Mouse (Mus musculus) embryonic facial prominence, embryonic 13.5 days (tissue): Measurements from ENCODE around the gene Rasl10a. TPM values are rescaled to one million over a fixed set of nuclear protein-coding genes. Genes with fewer than 3 reads are reported as not detected.

Experiments
- ATAC-seq: fragments of 200-750 bp; cut with Nextera tagmentation; 2 replicates; pipeline ENCODE4 v1.8.0; 2017; ENCODE audit warnings: low read depth; ENCODE audit not compliant: insufficient number of reproducible peaks, insufficient read depth, low FRiP score, low TSS enrichment
- H3K27ac ChIP-seq: fragments of 300-500 bp; sonication (generic); 2 replicates; pipeline ENCODE4 v1.5.1; 2015; ENCODE audit warnings: moderate library complexity, mild to moderate bottlenecking, inconsistent platforms
- H3K27me3 ChIP-seq: fragments of 300-500 bp; sonication (generic); 2 replicates; pipeline ENCODE4 v1.6.1; 2015; ENCODE audit warnings: mild to moderate bottlenecking, inconsistent platforms
- H3K36me3 ChIP-seq: fragments of 300-500 bp; sonication (generic); 2 replicates; pipeline ENCODE4 v1.6.1; 2015; ENCODE audit warnings: mild to moderate bottlenecking, inconsistent platforms
- H3K4me1 ChIP-seq: fragments of 300-500 bp; sonication (generic); 2 replicates; pipeline ENCODE4 v1.6.1; 2015; ENCODE audit warnings: inconsistent platforms
- H3K4me2 ChIP-seq: fragments of 300-500 bp; sonication (generic); 2 replicates; pipeline ENCODE4 v1.6.1; 2015; ENCODE audit warnings: moderate library complexity, mild to moderate bottlenecking, inconsistent platforms
- H3K4me3 ChIP-seq: fragments of 300-500 bp; sonication (generic); 2 replicates; pipeline ENCODE4 v1.5.1; 2015; ENCODE audit warnings: mild to moderate bottlenecking, inconsistent platforms
- H3K9ac ChIP-seq: fragments of 300-500 bp; sonication (generic); 2 replicates; pipeline ENCODE4 v1.6.1; 2015; ENCODE audit warnings: mild to moderate bottlenecking, inconsistent platforms
- H3K9me3 ChIP-seq: fragments of 300-500 bp; sonication (generic); 2 replicates; pipeline ENCODE4 v1.6.1; 2016; ENCODE audit warnings: inconsistent platforms
- WGBS: fragments of 180-500 bp; shearing (Covaris S2); methylation state at CpG from one replicate; pipeline ENCODE4 v1.1.7; 2015; ENCODE audit warnings: mixed read lengths; 5-methylcytosine and 5-hydroxymethylcytosine counted together
- polyA plus RNA-seq: library from polyadenylated mRNA; unstranded; fragments of >200 nt; fragmentation: Nextera tagmentation; extraction: Ambion mirVana; gene quantifications from 2 replicates; pipeline ENCODE4 v1.2.1, GENCODE M21; 2015

Rasl10a gene
- polyA plus RNA-seq, 1 experiment from 2014 or later: 0.49 TPM

DNA sequence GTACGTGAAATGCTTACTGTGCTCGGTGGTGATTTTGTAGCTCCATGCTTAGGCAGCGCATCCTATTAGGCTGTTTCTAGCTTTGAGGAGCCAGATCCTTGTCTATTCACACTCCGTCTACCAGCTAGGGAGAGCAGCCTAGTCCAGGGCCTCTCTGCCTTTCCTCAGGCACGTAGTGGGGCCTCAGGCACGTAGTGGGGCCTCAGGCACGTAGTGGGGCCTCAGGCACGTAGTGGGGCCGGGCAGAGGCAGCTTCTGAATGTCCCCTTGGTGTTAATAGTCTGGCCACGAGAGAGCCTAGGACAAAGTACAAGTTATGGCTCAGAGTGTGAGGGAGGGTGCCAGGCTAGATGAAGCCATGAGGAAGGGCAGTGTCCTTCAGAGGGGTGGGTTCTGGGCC lies 25.2 kb upstream of the Rasl10a start:
- H3K4me1 ChIP-seq: no peaks in the 10 kb centered on the region
- H3K9me3 ChIP-seq: no peaks in the 10 kb centered on the region
- H3K27ac ChIP-seq: no peak overlapping the region
- H3K27me3 ChIP-seq: no peaks in the 10 kb centered on the region
- 92% methylated on average over 10 of the region's 10 CpGs for WGBS
- H3K36me3 ChIP-seq: peaks cover 91% of the 10 kb centered on the region
- ATAC-seq: no peak
- H3K4me3 ChIP-seq: no peak overlapping the region
- no peak overlapping the region for H3K4me2 ChIP-seq
- H3K9ac ChIP-seq: no peak overlapping the region

DNA sequence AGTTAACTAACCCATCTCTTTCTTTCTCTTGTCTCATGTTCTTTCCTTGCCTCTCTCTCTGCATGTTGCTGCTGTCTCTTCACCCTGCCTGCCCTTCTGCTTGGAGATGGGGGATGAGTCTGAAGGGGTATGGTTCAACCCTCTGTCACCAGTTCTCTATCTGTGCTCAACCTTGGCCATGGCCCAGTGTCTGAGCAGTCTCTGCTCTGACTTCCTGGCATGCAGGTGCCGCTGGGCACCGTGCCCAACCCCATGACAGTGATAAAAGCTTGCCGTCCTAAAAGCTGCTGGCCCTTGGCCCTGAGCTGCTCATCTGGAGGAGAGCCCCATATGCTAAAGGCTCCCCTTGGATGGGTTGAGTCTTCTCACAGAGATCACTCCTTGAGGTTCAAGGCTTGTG lies 24.8 kb upstream of the Rasl10a start:
- no peak for ATAC-seq
- peaks cover 91% of the 10 kb centered on the region for H3K36me3 ChIP-seq
- H3K9ac ChIP-seq: no peak overlapping the region
- H3K4me3 ChIP-seq: no peak overlapping the region
- no peaks in the 10 kb centered on the region for H3K9me3 ChIP-seq
- H3K27ac ChIP-seq: no peak overlapping the region
- no peak overlapping the region for H3K4me2 ChIP-seq
- no peaks in the 10 kb centered on the region for H3K4me1 ChIP-seq
- no peaks in the 10 kb centered on the region for H3K27me3 ChIP-seq
- 89% methylated on average over 3 of the region's 3 CpGs for WGBS

DNA sequence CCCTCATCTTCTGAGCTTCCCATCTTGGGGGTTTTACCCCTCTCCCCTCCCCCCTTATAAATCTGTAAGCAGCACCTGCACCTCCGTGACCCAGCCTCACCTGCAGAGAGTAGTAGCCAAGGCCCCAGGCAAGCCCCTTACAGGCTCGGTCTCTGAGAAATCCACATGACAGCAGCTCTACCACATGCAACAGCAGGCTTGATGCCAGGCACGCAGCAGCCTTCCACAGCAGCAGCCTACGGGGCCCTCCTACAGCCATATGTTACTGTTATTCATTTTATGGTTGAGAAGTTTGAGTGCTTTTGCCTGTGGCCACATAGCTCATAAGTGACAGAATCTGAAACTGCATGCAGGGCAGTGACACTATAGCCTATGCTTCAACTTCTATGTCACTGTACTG lies 22.5 kb upstream of the Rasl10a start:
- H3K4me2 ChIP-seq: no peak overlapping the region
- no peaks in the 10 kb centered on the region for H3K27me3 ChIP-seq
- 80% methylated on average over 4 of the region's 4 CpGs for WGBS
- H3K27ac ChIP-seq: no peak overlapping the region
- peaks cover 96% of the 10 kb centered on the region for H3K36me3 ChIP-seq
- no peaks in the 10 kb centered on the region for H3K9me3 ChIP-seq
- no peak overlapping the region for H3K4me3 ChIP-seq
- no peak for ATAC-seq
- H3K9ac ChIP-seq: no peak overlapping the region
- H3K4me1 ChIP-seq: no peaks in the 10 kb centered on the region

- Histone ChIP-seq H3K9me3 (no peaks in the 10 kb centered on the region), H3K27ac (no peak overlapping the region), H3K27me3 (no peaks in the 10 kb centered on the region), H3K36me3 (peaks cover 98% of the 10 kb centered on the region), H3K9ac (no peak overlapping the region), H3K4me2 (no peak overlapping the region), H3K4me3 (no peak overlapping the region), H3K4me1 (no peaks in the 10 kb centered on the region)
- no peak for ATAC-seq
- 91% methylated on average over 8 of the region's 8 CpGs for WGBS
Observed at GRCm38 (mm10) chr11:5037146-5037854, 20.6 kb upstream of the Rasl10a start.

DNA sequence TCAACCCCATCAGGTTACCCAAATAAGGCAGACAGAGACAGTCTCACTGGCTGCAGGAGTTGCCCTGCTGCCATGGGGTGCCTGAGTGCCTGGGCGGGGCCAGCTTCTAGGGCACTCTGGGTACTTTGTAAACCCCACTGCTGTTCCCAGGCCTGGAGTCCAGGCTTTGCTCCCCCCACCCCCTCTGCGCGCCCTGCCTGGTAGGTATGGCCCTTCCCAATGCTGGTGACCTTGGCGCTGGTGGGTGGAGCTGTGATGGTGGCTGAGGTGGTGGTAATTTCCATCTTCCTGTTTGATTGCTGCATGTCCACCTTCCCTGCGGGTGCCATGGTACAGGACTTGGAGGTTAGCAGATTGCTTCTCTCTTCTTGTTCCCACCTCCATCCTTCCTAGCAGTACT lies 17.3 kb upstream of the Rasl10a start:
- Histone ChIP-seq H3K4me1 (no peaks in the 10 kb centered on the region), H3K36me3 (peaks cover 75% of the 10 kb centered on the region), H3K27ac (no peak overlapping the region), H3K9me3 (no peaks in the 10 kb centered on the region), H3K4me3 (no peak overlapping the region), H3K4me2 (no peak overlapping the region), H3K27me3 (no peaks in the 10 kb centered on the region), H3K9ac (0 out of 2 replicates have a peak overlapping the region, but pooled peaks have one; percentile 44)
- WGBS: 88% methylated on average over 5 of the region's 5 CpGs
- no peak for ATAC-seq

- no peak for ATAC-seq
- 76% methylated on average over 18 of the region's 18 CpGs for WGBS
Observed at GRCm38 (mm10) chr11:5041144-5041780, 16.7 kb upstream of the Rasl10a start.

GRCm38 (mm10) chr11:5042645-5043381 lies 15.1 kb upstream of the Rasl10a start:
- Histone ChIP-seq H3K36me3 (peaks cover 53% of the 10 kb centered on the region), H3K27ac (no peak overlapping the region), H3K9ac (no peak overlapping the region), H3K27me3 (no peaks in the 10 kb centered on the region), H3K4me2 (no peak overlapping the region), H3K9me3 (no peaks in the 10 kb centered on the region), H3K4me1 (no peaks in the 10 kb centered on the region), H3K4me3 (no peak overlapping the region)
- 88% methylated on average over 8 of the region's 8 CpGs for WGBS
- no peak for ATAC-seq

More at GRCm38 (mm10) chr11:5041144-5041780, 16.7 kb upstream of the Rasl10a start:
- Histone ChIP-seq H3K27ac (no peak overlapping the region), H3K4me3 (no peak overlapping the region), H3K27me3 (no peaks in the 10 kb centered on the region), H3K9me3 (no peaks in the 10 kb centered on the region), H3K36me3 (peaks cover 68% of the 10 kb centered on the region), H3K4me2 (no peak overlapping the region), H3K9ac (0 out of 2 replicates have a peak overlapping the region, but pooled peaks have one; percentile 44), H3K4me1 (no peaks in the 10 kb centered on the region)

DNA sequence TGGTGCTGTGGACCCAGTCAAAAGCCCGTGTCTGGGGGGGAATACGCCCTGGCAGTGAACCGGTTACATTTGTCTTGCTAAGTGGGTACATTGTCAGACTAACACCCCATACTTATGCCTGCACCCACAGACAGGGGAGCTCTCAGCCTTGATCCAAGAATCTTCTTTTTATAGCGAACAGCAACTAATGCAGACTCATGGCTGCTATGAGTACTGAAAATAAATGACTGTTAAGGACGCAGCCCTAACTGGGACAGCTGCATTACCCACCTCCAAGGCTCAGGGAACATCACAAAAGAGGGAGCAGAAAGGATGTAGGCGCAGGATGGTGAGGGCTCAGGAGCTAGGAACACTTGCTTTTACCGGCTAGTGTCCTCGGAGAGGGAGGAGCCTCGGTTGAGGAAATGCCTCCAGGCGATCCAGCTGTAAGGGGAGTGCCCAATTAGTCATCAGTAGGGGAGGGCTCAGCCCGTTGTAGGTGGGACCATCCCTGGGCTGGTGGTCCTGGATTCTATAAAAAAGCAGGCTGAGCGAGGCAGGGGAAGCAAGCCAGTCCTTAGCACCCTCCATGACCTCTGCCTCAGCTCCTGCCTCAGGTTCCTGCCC lies 11.5 kb upstream of the Rasl10a start:
- ATAC-seq: no peak
- H3K27ac ChIP-seq: no peak overlapping the region
- no peak overlapping the region for H3K4me3 ChIP-seq
- peaks cover 18% of the 10 kb centered on the region for H3K36me3 ChIP-seq
- no peak overlapping the region for H3K4me2 ChIP-seq
- no peaks in the 10 kb centered on the region for H3K4me1 ChIP-seq
- H3K27me3 ChIP-seq: 0 out of 2 replicates have a peak, but pooled peaks cover 5% of the 10 kb centered on the region
- WGBS: 43% methylated on average over 12 of the region's 12 CpGs
- no peaks in the 10 kb centered on the region for H3K9me3 ChIP-seq
- no peak overlapping the region for H3K9ac ChIP-seq

- H3K36me3 ChIP-seq: no peaks in the 10 kb centered on the region
- H3K4me3 ChIP-seq: no peak overlapping the region
- no peak overlapping the region for H3K4me2 ChIP-seq
- H3K27ac ChIP-seq: no peak overlapping the region
- H3K9me3 ChIP-seq: no peaks in the 10 kb centered on the region
- peaks cover 7% of the 10 kb centered on the region; the same call in 1 of the 2 replicates for H3K4me1 ChIP-seq
- 51% methylated on average over 10 of the region's 10 CpGs for whole genome bisulfite sequencing
- peaks cover 24% of the 10 kb centered on the region for H3K27me3 ChIP-seq
- no peak overlapping the region for H3K9ac ChIP-seq
- ATAC-seq: no peak
Observed at GRCm38 (mm10) chr11:5051629-5052028, 6.3 kb upstream of the Rasl10a start.

- no peak overlapping the region for H3K27ac ChIP-seq
- no peak overlapping the region for H3K4me3 ChIP-seq
- H3K27me3 ChIP-seq: peaks cover 31% of the 10 kb centered on the region
- no peak overlapping the region for H3K4me2 ChIP-seq
- ATAC-seq: no peak
- 68% methylated on average over 10 of the region's 10 CpGs for WGBS
- no peak overlapping the region for H3K9ac ChIP-seq
- H3K36me3 ChIP-seq: no peaks in the 10 kb centered on the region
- no peaks in the 10 kb centered on the region for H3K9me3 ChIP-seq
- H3K4me1 ChIP-seq: peaks cover 8% of the 10 kb centered on the region; the same call in 1 of the 2 replicates
Observed at GRCm38 (mm10) chr11:5052200-5052854, 5.6 kb upstream of the Rasl10a start.

- Histone ChIP-seq H3K4me3 (no peak overlapping the region), H3K9me3 (no peaks in the 10 kb centered on the region), H3K27ac (no peak overlapping the region), H3K4me2 (no peak overlapping the region), H3K9ac (no peak overlapping the region), H3K27me3 (peaks cover 49% of the 10 kb centered on the region), H3K4me1 (peaks cover 24% of the 10 kb centered on the region), H3K36me3 (no peaks in the 10 kb centered on the region)
- 87% methylated on average over 14 of the region's 14 CpGs for WGBS
- no peak for ATAC-seq
Observed at GRCm38 (mm10) chr11:5054151-5054550, 3.8 kb upstream of the Rasl10a start.
